Mouse (Mus musculus): ENCODE results near the gene Gm17018.

DNA sequence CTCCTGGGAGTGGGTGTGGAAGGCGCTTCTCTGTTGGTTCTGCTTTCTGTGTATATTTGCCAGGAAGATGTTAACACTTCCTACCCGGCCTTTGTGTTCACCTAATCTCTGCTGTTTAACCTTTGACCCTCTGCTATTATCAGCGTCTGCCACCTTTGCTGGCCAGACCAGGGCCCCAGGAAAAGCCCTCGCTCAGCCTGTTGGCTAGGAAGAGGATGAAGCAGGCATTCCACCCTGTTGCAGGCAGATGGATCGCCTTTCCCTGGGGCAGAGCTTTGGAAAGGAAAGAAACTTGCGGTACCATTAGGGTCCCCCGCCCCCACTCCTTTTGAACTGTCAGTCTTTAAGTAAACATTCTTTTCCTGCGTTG lies 15.2 kb downstream of the Gm17018 start:
- TF ChIP-seq CTCF (IDR thresholded peaks at IDR 0.05; ENCODE audit: control insufficient read depth, insufficient read depth, insufficient replicate concordance, low read depth, low read length), result no peak
- TF ChIP-seq POLR2A (IDR thresholded peaks at IDR 0.05; ENCODE audit: control insufficient read depth, low read depth, low read length), result no peak

All from testis, adult 2 months (tissue).